Mouse (Mus musculus) spleen, adult 2 months (tissue): ENCODE results near the gene Vps53. TPM values are rescaled to one million over a fixed set of nuclear protein-coding genes. Genes with fewer than 3 reads are reported as not detected.

Experiments used
- DNase-seq, 2 experiments: peaks; one replicate each; pipeline versions ENCODE4 v3.0.0 to v3.0.0-alpha.2; 2012 to 2021; ENCODE audit warnings: low spot score in 2 of 2, low read depth in 1 of 2
- H3K27ac ChIP-seq: fragments of 200-500 bp; 2 replicates; pipeline ENCODE4 v1.5.1; 2012; ENCODE audit warnings: low read length, inconsistent platforms; ENCODE audit not compliant: insufficient read depth
- H3K27me3 ChIP-seq: fragments of 200-500 bp; 2 replicates; pipeline ENCODE4 v1.6.1; 2012; ENCODE audit warnings: mild to moderate bottlenecking, moderate library complexity, low read length, inconsistent platforms; ENCODE audit not compliant: control insufficient read depth, insufficient read depth
- H3K36me3 ChIP-seq: fragments of 200-500 bp; 2 replicates; pipeline ENCODE4 v1.6.1; 2012; ENCODE audit warnings: mild to moderate bottlenecking, low read length, inconsistent platforms; ENCODE audit not compliant: control insufficient read depth, insufficient read depth
- H3K4me1 ChIP-seq: fragments of 200-500 bp; 2 replicates; pipeline ENCODE4 v1.6.1; 2011; ENCODE audit warnings: inconsistent platforms; ENCODE audit not compliant: control insufficient read depth, insufficient read depth, insufficient read length
- H3K4me3 ChIP-seq: fragments of 200-500 bp; 2 replicates; pipeline ENCODE4 v1.5.1; 2011; ENCODE audit warnings: mild to moderate bottlenecking, inconsistent platforms; ENCODE audit not compliant: insufficient read depth, insufficient read length; ENCODE audit errors: extremely low read depth
- CTCF ChIP-seq: fragments of 200-500 bp; IDR thresholded peaks from 2 replicates; pipeline ENCODE4 v1.5.1; 2011; ENCODE audit warnings: mild to moderate bottlenecking, inconsistent platforms; ENCODE audit not compliant: insufficient read depth, insufficient read length, insufficient replicate concordance; ENCODE audit errors: extremely low read depth
- POLR2A ChIP-seq: fragments of 200-500 bp; IDR thresholded peaks from 2 replicates; pipeline ENCODE4 v1.6.1; 2011; ENCODE audit warnings: low read depth, low read length, inconsistent platforms
- WGBS: fragments of 180-500 bp; shearing (Covaris S2); methylation state at CpG from one replicate; pipeline ENCODE4 v1.1.7; 2018; 5-methylcytosine and 5-hydroxymethylcytosine counted together
- polyA plus RNA-seq: library from polyadenylated mRNA; depleted of rRNA; stranded (reverse); fragments of >200 nt; gene quantifications from 2 replicates; pipeline ENCODE4 v1.2.3, GENCODE M21; 2012

Gene Vps53
- polyA plus RNA-seq, 1 experiment: 12.4 TPM

DNA sequence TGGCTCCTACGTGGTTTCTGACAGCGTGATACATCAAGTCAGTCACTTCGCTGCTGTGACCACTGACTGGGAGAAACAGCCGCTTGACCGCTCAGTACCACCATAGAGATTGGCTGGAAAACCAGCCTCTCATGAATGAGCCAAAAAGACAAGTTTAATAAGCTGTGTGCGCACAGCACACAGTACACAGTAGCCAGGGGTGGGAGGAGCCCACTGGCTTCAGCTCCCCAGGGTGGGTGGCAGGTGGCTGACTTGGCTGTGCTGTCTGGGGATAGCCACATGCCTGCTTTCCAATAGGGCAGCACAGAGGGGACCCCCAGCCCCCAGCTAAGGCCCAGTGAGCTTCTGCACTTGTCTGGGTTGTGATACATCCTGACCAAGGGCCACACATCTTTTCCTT is 135.0 kb downstream of the Vps53 start:
- Histone ChIP-seq H3K36me3 (peaks cover 7% of the 10 kb centered on the region), H3K4me3 (no peak overlapping the region), H3K27ac (no peak overlapping the region), H3K4me1 (no peaks in the 10 kb centered on the region), H3K27me3 (no peaks in the 10 kb centered on the region)
- no peak for DNase-seq
- TF ChIP-seq POLR2A: no peak
- no peak for TF ChIP-seq CTCF
- 91% methylated on average over 6 of the region's 6 CpGs for WGBS

DNA sequence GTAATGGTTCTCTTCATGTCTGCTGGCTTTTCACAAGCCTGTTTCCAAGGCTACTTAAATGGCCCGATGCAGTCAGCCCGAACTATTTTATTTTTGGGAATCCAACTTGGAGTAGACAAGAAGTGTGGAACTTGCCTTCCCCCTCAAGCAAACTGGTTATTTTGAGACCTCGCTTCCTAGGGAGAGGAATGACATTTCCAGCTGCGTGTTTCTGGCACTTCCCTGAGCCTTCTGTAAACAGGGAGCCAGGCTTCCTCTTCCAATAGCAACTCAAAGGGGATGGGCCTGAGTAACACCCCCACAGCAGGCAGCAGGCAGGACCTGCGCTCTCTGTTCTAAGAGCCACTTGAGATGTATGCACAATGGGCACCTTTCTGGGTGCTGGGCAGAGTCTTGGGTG is 136.6 kb downstream of the Vps53 start:
- no peaks in the 10 kb centered on the region for H3K27me3 ChIP-seq
- WGBS: 79% methylated on average over 5 of the region's 5 CpGs
- DNase-seq: no peak
- H3K4me3 ChIP-seq: no peak overlapping the region
- H3K4me1 ChIP-seq: no peaks in the 10 kb centered on the region; the same call in 1 of the 2 replicates
- H3K27ac ChIP-seq: no peak overlapping the region
- no peak for TF ChIP-seq CTCF
- TF ChIP-seq POLR2A: no peak
- peaks cover 7% of the 10 kb centered on the region for H3K36me3 ChIP-seq

DNA sequence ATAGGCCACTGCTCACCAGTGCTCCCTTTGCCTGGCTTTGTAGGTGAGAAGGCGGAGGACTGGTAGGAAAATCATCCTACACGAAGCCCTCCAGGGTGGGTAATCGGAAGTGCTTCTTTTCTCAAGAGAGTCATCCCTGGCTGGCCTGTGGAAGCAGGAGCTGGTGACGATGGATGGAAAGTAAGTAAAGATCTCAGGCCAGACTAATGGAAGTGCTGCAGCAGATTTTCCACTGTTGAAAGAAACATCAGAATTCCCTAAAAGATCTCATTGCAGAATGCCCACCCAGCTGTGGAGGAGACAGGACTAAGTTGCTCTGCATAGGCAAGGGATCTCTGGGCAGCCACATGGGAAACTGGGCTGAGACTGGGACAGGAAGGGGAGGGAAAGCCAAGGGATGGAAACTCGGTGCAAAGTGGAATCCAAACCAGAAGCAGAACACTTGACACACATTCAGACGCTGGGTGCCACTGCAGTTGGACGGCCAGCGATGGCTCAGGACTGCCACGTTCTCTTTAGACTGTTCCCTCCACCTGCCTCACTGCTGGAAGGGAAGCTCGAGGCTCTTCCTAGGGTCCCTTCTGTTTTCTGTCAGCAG is 137.3 kb downstream of the Vps53 start:
- H3K4me3 ChIP-seq: no peak overlapping the region
- no peak for DNase-seq
- peaks cover 6% of the 10 kb centered on the region for H3K36me3 ChIP-seq
- H3K27me3 ChIP-seq: no peaks in the 10 kb centered on the region
- peaks cover 2% of the 10 kb centered on the region; the same call in 1 of the 2 replicates for H3K4me1 ChIP-seq
- 84% methylated on average over 10 of the region's 10 CpGs for WGBS
- TF ChIP-seq POLR2A (no peak), CTCF (no peak)
- no peak overlapping the region for H3K27ac ChIP-seq

DNA sequence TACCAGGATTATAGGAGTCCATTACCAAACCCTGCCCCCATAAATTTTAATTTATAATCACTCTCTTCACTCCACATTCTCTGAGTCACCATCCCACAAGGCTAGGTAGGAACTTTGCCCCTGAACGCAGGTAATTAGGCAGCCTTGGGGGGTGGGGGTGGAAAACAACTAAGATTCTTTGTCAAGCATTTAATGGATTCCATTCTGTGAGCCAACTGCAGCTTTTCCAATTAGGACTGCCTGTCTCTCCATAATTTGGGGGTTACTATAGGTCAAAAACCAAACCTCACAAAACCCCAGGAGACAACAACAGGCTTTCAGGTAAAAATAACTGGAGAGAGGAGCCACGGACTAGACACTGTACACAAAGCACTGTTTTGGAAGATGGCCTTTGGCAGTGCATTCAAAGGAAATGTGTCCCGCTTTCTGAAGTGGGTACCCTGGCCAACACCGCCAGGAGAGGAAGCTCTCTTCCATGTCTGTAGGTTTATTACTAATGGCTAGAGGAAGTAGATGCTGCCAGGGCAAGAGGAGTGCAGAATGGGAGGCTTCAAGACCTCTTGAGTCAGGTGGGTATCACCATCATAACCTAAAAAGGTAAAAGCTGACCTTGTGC is 138.6 kb downstream of the Vps53 start:
- 75% methylated on average over 4 of the region's 4 CpGs for WGBS
- no peak overlapping the region for H3K4me3 ChIP-seq
- no peak for TF ChIP-seq POLR2A
- no peak for TF ChIP-seq CTCF
- peaks cover 2% of the 10 kb centered on the region; the same call in 1 of the 2 replicates for H3K4me1 ChIP-seq
- H3K36me3 ChIP-seq: no peaks in the 10 kb centered on the region; the same call in 1 of the 2 replicates
- no peak for DNase-seq
- H3K27ac ChIP-seq: no peak overlapping the region
- no peaks in the 10 kb centered on the region for H3K27me3 ChIP-seq

DNA sequence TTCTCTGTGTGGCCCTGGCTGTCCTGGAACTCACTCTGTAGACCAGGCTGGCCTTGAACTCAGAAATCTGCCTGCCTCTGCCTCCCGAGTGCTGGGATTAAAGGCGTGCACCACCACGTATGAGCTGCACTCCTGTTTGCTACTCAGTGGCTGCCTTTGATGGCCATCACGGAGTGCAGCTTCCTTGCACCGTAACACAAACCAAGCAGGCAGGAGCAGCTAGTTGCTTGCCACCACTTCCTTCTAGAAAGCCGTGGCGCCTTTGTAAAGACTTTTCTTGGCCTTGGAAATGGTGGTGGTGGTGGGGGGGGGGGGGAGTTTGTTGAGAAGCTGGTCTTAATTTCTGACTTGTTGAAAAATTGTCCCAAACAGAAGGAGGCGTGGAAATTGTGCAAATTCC is 139.3 kb downstream of the Vps53 start:
- Histone ChIP-seq H3K4me3 (no peak overlapping the region), H3K27ac (no peak overlapping the region), H3K36me3 (no peaks in the 10 kb centered on the region; the same call in 1 of the 2 replicates), H3K27me3 (no peaks in the 10 kb centered on the region), H3K4me1 (peaks cover 2% of the 10 kb centered on the region; the same call in 1 of the 2 replicates)
- TF ChIP-seq POLR2A (no peak), CTCF (no peak)
- no peak for DNase-seq
- WGBS: 35% methylated on average over 8 of the region's 8 CpGs

DNA sequence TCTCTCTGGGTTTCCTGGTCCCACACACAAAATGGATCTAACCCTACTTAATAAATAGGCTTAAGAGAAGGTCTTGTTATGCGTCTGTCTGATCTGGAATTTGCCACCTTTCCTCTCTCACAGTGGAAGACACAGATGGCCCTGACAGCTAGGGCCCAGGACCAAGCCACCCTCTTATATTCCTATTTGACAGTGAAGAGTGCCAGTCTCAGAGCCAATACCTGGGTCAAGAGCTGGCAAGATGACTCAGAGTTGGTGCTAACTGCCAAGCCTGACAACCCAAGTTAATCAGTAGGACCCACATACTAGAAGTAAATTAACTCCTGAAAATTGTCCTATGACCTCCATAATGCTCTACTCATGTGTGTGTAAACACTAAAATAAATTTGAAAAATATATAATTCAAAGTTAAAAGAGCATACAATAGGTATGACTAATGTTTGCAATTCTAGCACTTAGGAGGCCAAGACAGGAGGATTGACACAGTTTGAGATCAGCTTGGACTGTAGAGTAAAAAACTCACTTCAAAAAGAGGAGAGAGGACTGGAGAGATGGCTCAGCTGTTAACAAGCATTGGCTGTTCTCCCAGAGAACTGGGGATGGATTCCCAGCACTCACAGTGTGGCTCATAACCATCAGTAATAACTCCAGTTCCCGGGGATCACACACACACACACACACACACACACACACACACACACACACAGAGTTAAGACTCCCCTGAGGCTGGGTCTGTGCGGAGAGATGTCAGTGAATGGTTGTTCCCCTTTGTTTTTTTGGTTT is 140.0 kb downstream of the Vps53 start:
- Histone ChIP-seq H3K4me3 (no peak overlapping the region), H3K36me3 (no peaks in the 10 kb centered on the region), H3K27ac (no peak overlapping the region), H3K27me3 (no peaks in the 10 kb centered on the region), H3K4me1 (peaks cover 2% of the 10 kb centered on the region; the same call in 1 of the 2 replicates)
- WGBS: 80% methylated on average over 3 of the region's 3 CpGs
- DNase-seq: no peak
- TF ChIP-seq POLR2A (no peak), CTCF (no peak)
